Mouse (Mus musculus) limb, embryonic 11.5 days (tissue): ENCODE data around the gene Zfp418. TPM values are rescaled to one million over a fixed set of nuclear protein-coding genes. Genes with fewer than 3 reads are reported as not detected.
A peak's percentile ranks its signal among the peaks of the same experiment; 100 is the strongest.
"Not testable (repeated sequence)": the region's sequence is repeated elsewhere in the genome, so short reads cannot be mapped to it uniquely, and the experiment has no call there.

ENCODE experiments used
- ATAC-seq: fragments of 200-750 bp; cut with Nextera tagmentation; 2 replicates; pipeline ENCODE4 v1.8.0; 2017; ENCODE audit warnings: low read depth; ENCODE audit not compliant: insufficient number of reproducible peaks, low FRiP score, low TSS enrichment
- DNase-seq: peaks from one replicate; pipeline ENCODE4 v3.0.0-alpha.2; 2015; ENCODE audit warnings: low spot score
- H3K27ac ChIP-seq: fragments of 300-500 bp; sonication (generic); replicated peaks from 2 replicates; pipeline ENCODE4 v1.5.1; 2014; ENCODE audit warnings: low read depth, mild to moderate bottlenecking, low read length
- H3K27me3 ChIP-seq: fragments of 300-500 bp; sonication (generic); 2 replicates; pipeline ENCODE4 v1.6.1; 2014; ENCODE audit warnings: mild to moderate bottlenecking, low read length, mixed read lengths; ENCODE audit not compliant: control insufficient read depth, insufficient read depth
- H3K36me3 ChIP-seq: fragments of 300-500 bp; sonication (generic); 2 replicates; pipeline ENCODE4 v1.6.1; 2014; ENCODE audit warnings: mild to moderate bottlenecking, low read length, moderate library complexity, mixed read lengths; ENCODE audit not compliant: control insufficient read depth, insufficient read depth
- H3K4me1 ChIP-seq: fragments of 300-500 bp; sonication (generic); 2 replicates; pipeline ENCODE4 v1.6.1; 2014; ENCODE audit warnings: low read length, mixed read lengths; ENCODE audit not compliant: control insufficient read depth, insufficient read depth
- H3K4me2 ChIP-seq: fragments of 300-500 bp; sonication (generic); 2 replicates; pipeline ENCODE4 v1.6.1; 2014; ENCODE audit warnings: low read depth, mild to moderate bottlenecking, moderate library complexity; ENCODE audit not compliant: severe bottlenecking
- H3K4me3 ChIP-seq: fragments of 300-500 bp; sonication (generic); 2 replicates; pipeline ENCODE4 v1.5.1; 2014; ENCODE audit warnings: low read depth, low read length
- H3K9ac ChIP-seq: fragments of 300-500 bp; sonication (generic); 2 replicates; pipeline ENCODE4 v1.6.1; 2014; ENCODE audit warnings: mild to moderate bottlenecking, low read length
- H3K9me3 ChIP-seq: fragments of 300-500 bp; sonication (generic); 2 replicates; pipeline ENCODE4 v1.6.1; 2016; ENCODE audit warnings: low read length; ENCODE audit not compliant: control insufficient read depth
- WGBS: fragments of 180-500 bp; shearing (Covaris S2); extraction: QIAGEN DNeasy Blood & Tissue Kit; methylation state at CpG from one replicate; pipeline ENCODE4 v1.1.7; 2014; 5-methylcytosine and 5-hydroxymethylcytosine counted together
- polyA plus RNA-seq: library from polyadenylated mRNA; unstranded; fragments of >200 nt; fragmentation: Nextera tagmentation; extraction: Ambion mirVana; gene quantifications from 2 replicates; pipeline ENCODE4 v1.2.1, GENCODE M21; 2014

Gene Zfp418
- polyA plus RNA-seq: 4.1 and 4.8 TPM in 2 replicates

DNA sequence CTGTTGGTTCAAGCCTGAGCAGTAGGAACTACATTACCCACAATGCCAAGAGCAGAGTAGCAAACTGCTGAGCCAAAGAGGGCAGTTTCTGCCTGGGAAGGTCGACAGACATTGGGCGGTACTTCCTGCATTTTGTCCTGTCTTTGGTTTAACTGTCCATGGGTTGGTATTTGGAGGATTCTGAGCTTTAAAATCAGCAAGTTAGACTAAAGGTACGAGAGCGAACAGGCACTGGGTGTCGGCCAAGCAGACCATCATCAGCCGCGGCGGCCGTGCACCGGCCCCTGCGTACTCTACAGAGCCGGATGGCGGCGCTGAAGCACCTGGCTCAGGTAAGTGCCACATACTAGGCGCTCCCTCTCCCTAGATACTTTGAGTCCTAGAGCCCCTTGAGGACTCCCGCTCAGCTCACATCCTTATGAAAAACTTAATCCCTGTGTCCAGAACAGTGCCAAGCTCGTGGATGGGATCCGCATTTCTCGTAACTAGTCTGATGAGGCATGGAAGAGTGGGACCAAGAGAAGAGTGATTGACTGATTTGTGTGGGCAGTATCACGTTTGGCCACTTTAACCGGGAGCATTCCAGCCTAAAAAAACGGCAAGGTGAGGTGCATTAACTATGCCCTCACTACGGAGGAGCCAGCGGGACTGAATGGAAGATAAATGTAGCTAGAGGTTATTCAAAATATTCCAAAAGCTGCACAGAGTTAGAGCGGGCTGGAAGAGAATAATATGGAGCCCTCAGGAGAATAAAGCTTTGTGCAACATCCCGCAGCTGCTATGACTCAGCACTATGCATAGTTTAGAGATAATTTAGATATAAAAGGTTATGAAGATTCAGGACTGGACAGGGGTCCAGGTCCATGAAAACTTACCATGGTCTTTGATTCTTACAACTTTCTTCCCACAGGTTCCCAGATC lies at the start of gene Zfp418:
TSS of gene Zfp418 (plus strand) at position 104 of the 921 bp plus-strand sequence.
- peak within 1 kb of the TSS; percentile 74 for H3K9ac ChIP-seq
- 2% methylated on average over 26 of the region's 26 CpGs for WGBS
- H3K4me3 ChIP-seq: peak within 1 kb of the TSS; percentile 68
- DNase-seq (peak; percentile 52), ATAC-seq (peak; percentile 92)
- no peaks in the 10 kb centered on the region for H3K27me3 ChIP-seq
- no peaks in the 10 kb centered on the region for H3K36me3 ChIP-seq
- no peaks in the 10 kb centered on the region for H3K9me3 ChIP-seq
- peak within 1 kb of the TSS; percentile 59 for H3K4me2 ChIP-seq
- no peak within 1 kb of the TSS for H3K27ac ChIP-seq
- H3K4me1 ChIP-seq: no peaks in the 10 kb centered on the region

DNA sequence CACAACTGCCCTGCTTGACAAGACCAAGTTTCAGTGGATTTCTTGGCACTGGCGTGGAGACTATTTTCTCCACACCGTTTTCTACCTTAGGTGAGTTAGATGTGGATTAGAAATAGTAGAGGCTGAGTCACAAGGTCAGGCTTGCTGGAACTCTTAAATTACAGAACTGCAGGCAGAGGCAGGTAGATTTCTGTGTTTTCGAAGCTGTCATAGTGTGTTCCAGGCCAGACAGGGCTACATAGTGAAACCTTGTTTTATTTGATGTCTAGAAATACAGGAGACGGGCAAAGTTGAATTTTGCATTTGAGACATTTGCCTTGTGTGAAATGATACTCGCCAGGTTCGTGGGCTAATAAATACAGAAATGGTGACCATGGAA lies 49.5 kb upstream of the Zfp418 start:
- Histone ChIP-seq H3K27ac (no peak overlapping the region), H3K4me1 (no peaks in the 10 kb centered on the region), H3K9me3 (no peaks in the 10 kb centered on the region; the same call in 1 of the 2 replicates), H3K9ac (no peak overlapping the region), H3K36me3 (0 out of 2 replicates have a peak, but pooled peaks cover 3% of the 10 kb centered on the region), H3K4me3 (no peak overlapping the region; the same call in 1 of the 2 replicates), H3K4me2 (peak overlapping the region; percentile 47; the same call in 1 of the 2 replicates), H3K27me3 (no peaks in the 10 kb centered on the region)
- ATAC-seq: no peak
- DNase-seq: no peak
- WGBS: 57% methylated on average over 6 of the region's 6 CpGs

DNA sequence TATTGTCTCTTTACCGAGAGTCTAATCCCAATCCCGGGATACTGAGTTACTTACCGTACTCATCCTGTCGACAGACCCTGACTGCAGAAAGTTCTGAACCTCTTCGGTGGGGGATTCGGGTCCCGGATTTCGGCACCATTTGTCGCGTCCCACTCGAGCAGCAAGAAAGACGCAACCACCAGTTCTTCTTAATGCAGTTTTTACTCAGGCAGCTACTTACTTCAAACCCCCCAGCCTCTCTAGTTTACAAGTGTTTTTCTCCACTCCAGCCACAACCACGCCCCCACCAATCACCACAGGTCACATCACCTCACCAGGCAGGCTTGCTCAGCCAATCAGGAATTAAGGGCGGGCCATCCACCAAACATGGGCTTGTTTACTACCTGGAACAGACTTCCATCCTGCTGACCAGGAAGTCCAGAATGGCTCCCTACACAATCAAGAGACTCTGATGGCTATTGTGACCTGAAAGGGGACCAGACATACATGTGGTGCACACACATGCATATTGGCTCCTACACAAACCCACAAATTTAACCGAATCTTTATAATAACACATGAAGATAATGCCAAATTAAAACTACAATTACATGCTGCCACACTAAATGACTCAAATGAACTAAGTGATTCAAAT lies 40.5 kb upstream of the Zfp418 start:
- H3K9ac ChIP-seq, H3K27me3 ChIP-seq, H3K4me2 ChIP-seq, H3K9me3 ChIP-seq, H3K4me3 ChIP-seq, H3K36me3 ChIP-seq, H3K4me1 ChIP-seq, ATAC-seq, DNase-seq, H3K27ac ChIP-seq: not testable (repeated sequence)
- 95% methylated on average over 14 of the region's 15 CpGs for WGBS

DNA sequence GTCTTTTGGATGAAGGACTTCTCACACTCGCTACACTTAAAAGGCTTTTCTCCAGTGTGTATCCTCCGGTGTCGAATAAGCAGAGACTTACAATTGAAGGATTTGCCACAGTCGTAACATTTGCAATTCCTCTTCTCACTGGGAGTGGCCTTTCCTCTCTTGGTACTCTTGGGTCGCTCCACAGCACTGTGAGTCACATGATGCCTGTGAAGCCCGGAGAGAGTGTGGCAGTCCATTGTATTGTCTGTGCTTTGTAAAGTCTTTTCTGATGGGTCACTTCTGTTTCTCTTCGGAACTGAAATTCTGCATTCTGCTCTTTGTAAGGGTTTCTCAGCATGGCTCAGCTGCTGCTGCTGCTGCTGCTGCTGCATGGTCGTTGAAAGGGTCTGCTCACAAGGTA lies 38.4 kb upstream of the Zfp418 start:
- Histone ChIP-seq H3K27ac (no peak overlapping the region), H3K4me3 (no peak overlapping the region), H3K27me3 (no peaks in the 10 kb centered on the region), H3K9me3 (no peaks in the 10 kb centered on the region), H3K4me1 (no peaks in the 10 kb centered on the region), H3K36me3 (no peaks in the 10 kb centered on the region), H3K4me2 (no peak overlapping the region), H3K9ac (no peak overlapping the region)
- 79% methylated on average over 8 of the region's 8 CpGs for whole genome bisulfite sequencing
- no peak for ATAC-seq
- DNase-seq: no peak

DNA sequence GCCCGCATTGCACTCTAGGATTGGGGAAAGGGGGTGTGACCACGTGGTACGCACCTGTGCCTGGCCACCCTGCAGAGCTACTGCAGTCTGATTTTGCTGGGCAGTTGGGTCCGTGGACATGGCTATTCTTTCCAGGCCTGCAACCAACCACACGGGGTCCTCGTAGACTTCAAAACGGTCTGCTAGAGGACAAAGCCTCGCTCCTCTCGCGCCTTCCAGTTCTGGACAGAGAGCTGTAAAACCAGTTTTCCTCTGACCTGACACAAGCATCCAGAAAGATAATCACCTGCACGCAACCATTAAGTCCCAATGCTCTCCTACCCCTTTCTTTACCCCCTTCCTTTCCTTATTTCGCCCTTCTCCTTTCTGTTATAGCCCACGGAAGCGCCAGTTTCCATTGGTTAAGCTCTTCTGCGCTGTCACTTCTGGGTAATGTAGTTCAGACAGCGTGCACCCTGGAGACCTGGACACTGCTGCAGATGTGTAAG lies 34.7 kb upstream of the Zfp418 start, which contains the start of gene Zfp773:
TSS of gene Zfp773 (minus strand) at position 377 of the 488 bp plus-strand sequence.
- ATAC-seq: peak; percentile 95
- no peaks in the 10 kb centered on the region for H3K36me3 ChIP-seq
- peak; percentile 76 for DNase-seq

DNA sequence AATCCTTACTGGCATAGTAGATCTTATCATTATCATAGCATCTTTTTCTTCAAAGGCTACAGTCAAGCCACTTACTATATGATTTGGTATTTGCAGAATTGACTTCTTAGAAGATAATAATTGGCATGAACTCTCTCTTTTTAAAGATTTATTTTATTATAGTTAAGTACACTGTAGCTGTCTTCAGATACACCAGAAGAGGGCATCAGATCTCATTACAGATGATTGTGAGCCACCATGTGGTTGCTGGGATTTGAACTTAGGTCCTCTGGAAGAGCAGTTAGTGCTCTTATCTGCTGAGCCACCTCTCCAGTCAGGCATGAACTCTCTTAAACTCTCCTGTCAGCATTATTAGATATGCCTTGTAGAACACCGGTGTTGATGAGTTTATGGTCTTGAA lies 26.9 kb upstream of the Zfp418 start:
- H3K9me3 ChIP-seq: no peaks in the 10 kb centered on the region
- DNase-seq (no peak), ATAC-seq (no peak)

More for the DNA sequence above, 34.7 kb upstream of the Zfp418 start, which contains the start of gene Zfp773:
- Histone ChIP-seq H3K9me3 (no peaks in the 10 kb centered on the region), H3K4me1 (no peaks in the 10 kb centered on the region), H3K4me2 (peak within 1 kb of the TSS; percentile 35), H3K4me3 (peak within 1 kb of the TSS; percentile 34), H3K27ac (no peak within 1 kb of the TSS), H3K9ac (peak within 1 kb of the TSS; percentile 55), H3K27me3 (no peaks in the 10 kb centered on the region)
- WGBS: 6% methylated on average over 16 of the region's 16 CpGs

DNA sequence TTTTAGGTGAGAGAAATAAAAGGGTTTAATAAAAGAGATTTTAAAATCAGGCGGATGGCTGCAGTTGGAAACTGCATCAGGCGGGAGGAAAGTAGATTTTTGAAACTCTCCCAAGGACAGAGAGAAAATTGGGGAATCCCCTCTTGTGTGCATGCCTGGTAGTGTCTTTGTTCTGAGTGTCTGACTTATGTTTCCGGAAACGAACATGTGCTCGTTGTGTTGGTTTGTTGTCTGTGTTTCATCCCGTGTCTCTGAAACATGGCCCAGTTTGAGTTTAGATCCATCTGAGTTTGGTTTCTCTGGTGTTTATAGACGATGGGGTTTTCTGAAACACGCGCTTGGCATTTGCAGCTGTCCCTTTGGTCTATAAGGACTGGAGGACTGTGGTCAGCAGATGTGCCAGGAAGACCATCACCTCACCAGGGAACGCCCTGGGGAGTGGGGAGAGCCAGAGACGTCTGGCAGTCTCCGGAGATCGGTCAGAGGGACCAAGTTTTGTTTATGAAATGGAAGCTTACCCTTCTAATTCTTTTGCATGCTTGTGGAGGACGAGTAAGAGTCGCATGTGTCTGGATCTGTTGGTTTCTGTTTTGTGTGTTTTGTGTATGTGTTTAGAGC lies 25.0 kb upstream of the Zfp418 start:
- Histone ChIP-seq H3K27me3 (no peaks in the 10 kb centered on the region), H3K4me2 (no peak overlapping the region), H3K36me3 (no peaks in the 10 kb centered on the region), H3K9ac (no peak overlapping the region), H3K4me1 (no peaks in the 10 kb centered on the region), H3K9me3 (no peaks in the 10 kb centered on the region), H3K4me3 (no peak overlapping the region), H3K27ac (no peak overlapping the region)
- no peak for ATAC-seq
- 91% methylated on average over 15 of the region's 15 CpGs for WGBS
- DNase-seq: no peak

More for the DNA sequence above, 26.9 kb upstream of the Zfp418 start:
- Histone ChIP-seq H3K4me2 (no peak overlapping the region), H3K27me3 (no peaks in the 10 kb centered on the region), H3K27ac (no peak overlapping the region), H3K9ac (no peak overlapping the region), H3K4me3 (no peak overlapping the region), H3K4me1 (no peaks in the 10 kb centered on the region), H3K36me3 (no peaks in the 10 kb centered on the region)
- WGBS: 88% methylated on average over 1 of the region's 1 CpGs

DNA sequence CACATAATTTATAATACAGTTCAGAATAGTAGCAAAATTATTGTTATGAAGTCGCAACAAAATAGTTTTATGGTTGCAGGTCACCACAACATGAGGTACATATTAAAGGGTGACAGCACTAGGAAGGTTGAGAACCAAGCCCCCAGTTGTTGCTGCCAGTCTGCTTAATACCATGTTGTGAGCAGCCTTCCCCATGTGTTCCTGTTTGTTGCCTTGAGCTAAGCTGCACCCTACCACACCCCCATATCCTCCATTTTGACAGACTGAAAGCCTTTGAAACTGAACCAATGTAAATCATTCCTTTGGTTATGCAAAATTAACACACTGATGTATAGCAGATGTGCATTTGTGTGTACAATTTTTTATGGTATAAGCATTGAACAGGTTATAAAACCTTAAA lies 14.8 kb downstream of the Zfp418 start:
- WGBS: 64% methylated on average over 1 of the region's 1 CpGs
- Histone ChIP-seq H3K9ac (no peak overlapping the region), H3K9me3 (no peaks in the 10 kb centered on the region), H3K36me3 (peaks cover 6% of the 10 kb centered on the region; the same call in 1 of the 2 replicates), H3K27ac (no peak overlapping the region), H3K27me3 (no peaks in the 10 kb centered on the region), H3K4me1 (no peaks in the 10 kb centered on the region), H3K4me3 (no peak overlapping the region), H3K4me2 (no peak overlapping the region)
- no peak for ATAC-seq
- DNase-seq: peak; percentile 25
